Comparison of ENCODE assay signal across 8 mouse cellular contexts in genomic region chr14:54884022-54884712, GRCm38 (mm10). TPM values are rescaled to one million over a fixed set of nuclear protein-coding genes. Genes with fewer than 3 reads are reported as not detected.
DNase-seq lines count a peak whose midpoint lies in the region; ATAC-seq and TF ChIP-seq lines count a peak whose summit lies in the region.

No protein-coding gene starts in this region.

- H3K27ac ChIP-seq in kidney, adult 2 months (ENCODE audit: insufficient read depth, low read depth, low read length), result peak overlapping the region; percentile 74
- no peak overlapping the region for H3K27ac ChIP-seq in bone marrow macrophage, adult 2 months (ENCODE audit: insufficient read depth, low read depth, low read length)
- 0 out of 2 replicates have a peak overlapping the region, but pooled peaks have one; percentile 93 for H3K27ac ChIP-seq in hindbrain, embryonic 14.5 days
- H3K27ac ChIP-seq in midbrain, embryonic 15.5 days, result peak overlapping the region; percentile 90

- WGBS in kidney, adult 2 months, result 20% methylated on average over 21 of the region's 21 CpGs
- 33% methylated on average over 21 of the region's 21 CpGs for WGBS in hindbrain, embryonic 14.5 days
- 29% methylated on average over 21 of the region's 21 CpGs for WGBS in midbrain, embryonic 15.5 days

- peaks cover 9% of the 10 kb centered on the region; the same call in 1 of the 2 replicates for H3K4me1 ChIP-seq in kidney, adult 2 months (ENCODE audit: control insufficient read depth, insufficient read depth, low read length)
- peaks cover 7% of the 10 kb centered on the region; the same call in 1 of the 2 replicates for H3K4me1 ChIP-seq in bone marrow macrophage, adult 2 months (ENCODE audit: control insufficient read depth, insufficient read depth, low read length)
- H3K4me1 ChIP-seq in hindbrain, embryonic 14.5 days (replicated peaks; ENCODE audit: control insufficient read depth, insufficient read depth, low read length), result peaks cover 21% of the 10 kb centered on the region
- H3K4me1 ChIP-seq in midbrain, embryonic 15.5 days, result peaks cover 27% of the 10 kb centered on the region

- H3K36me3 ChIP-seq in kidney, adult 2 months (ENCODE audit: control insufficient read depth, insufficient read depth, low read length), result no peaks in the 10 kb centered on the region
- H3K36me3 ChIP-seq in hindbrain, embryonic 14.5 days (replicated peaks; ENCODE audit: control insufficient read depth, insufficient read depth), result peaks cover 16% of the 10 kb centered on the region
- no peaks in the 10 kb centered on the region for H3K36me3 ChIP-seq in midbrain, embryonic 15.5 days (replicated peaks)

- H3K27me3 ChIP-seq in kidney, adult 2 months (replicated peaks; ENCODE audit: control insufficient read depth, insufficient read depth, low read length), result no peaks in the 10 kb centered on the region
- H3K27me3 ChIP-seq in hindbrain, embryonic 14.5 days (ENCODE audit: control insufficient read depth, insufficient read depth, low read length), result no peaks in the 10 kb centered on the region
- no peaks in the 10 kb centered on the region for H3K27me3 ChIP-seq in midbrain, embryonic 15.5 days (replicated peaks)

- no peaks in the 10 kb centered on the region for H3K9me3 ChIP-seq in hindbrain, embryonic 14.5 days (ENCODE audit: control insufficient read depth, low read length)
- no peaks in the 10 kb centered on the region for H3K9me3 ChIP-seq in midbrain, embryonic 15.5 days

- no peak for TF ChIP-seq CTCF in kidney, adult 2 months (conservative IDR thresholded peaks at IDR 0.05; ENCODE audit: insufficient read depth, insufficient read length, low read depth, low read length)
- TF ChIP-seq CTCF in bone marrow macrophage, adult 2 months (IDR thresholded peaks at IDR 0.05; ENCODE audit: low read depth, low read length), result no peak

- peak overlapping the region; percentile 81 for H3K4me2 ChIP-seq in hindbrain, embryonic 14.5 days (replicated peaks)
- H3K4me2 ChIP-seq in midbrain, embryonic 15.5 days, result peak overlapping the region; percentile 85

- no peak for ATAC-seq in hindbrain, embryonic 14.5 days (ENCODE audit: low FRiP score)
- peak; percentile 32 for ATAC-seq in midbrain, embryonic 15.5 days (replicated peaks)

- peak overlapping the region; percentile 64 for H3K4me3 ChIP-seq in kidney, adult 2 months (ENCODE audit: insufficient read depth, low read depth, low read length)
- H3K4me3 ChIP-seq in bone marrow macrophage, adult 2 months (ENCODE audit: insufficient read depth, low read length), result peak overlapping the region; percentile 67
- H3K4me3 ChIP-seq in hindbrain, embryonic 14.5 days (replicated peaks; ENCODE audit: low read length), result peak overlapping the region; percentile 51
- H3K4me3 ChIP-seq in midbrain, embryonic 15.5 days, result peak overlapping the region; percentile 80

- no peak for TF ChIP-seq POLR2A in kidney, adult 2 months (IDR thresholded peaks at IDR 0.05; ENCODE audit: low read depth, low read length)
- TF ChIP-seq POLR2A in bone marrow macrophage, adult 2 months (IDR thresholded peaks at IDR 0.05; ENCODE audit: borderline replicate concordance, low read depth, low read length), result no peak

- DNase-seq in kidney, adult 2 months, result no peak
- no peak for DNase-seq in kidney, adult 18-20 months
- no peak for DNase-seq in hindbrain, embryonic 14.5 days (ENCODE audit: low spot score)
- no peak for DNase-seq in ovary, postnatal 14 days (ENCODE audit: low spot score)
- no peak for DNase-seq in layer of hippocampus, postnatal 10 days (ENCODE audit: low spot score in 2 of 2)
- no peak for DNase-seq in Muller cell, postnatal 12 days (ENCODE audit: inconsistent ontology term)

- peak overlapping the region; percentile 90 for H3K9ac ChIP-seq in hindbrain, embryonic 14.5 days
- H3K9ac ChIP-seq in midbrain, embryonic 15.5 days, result peak overlapping the region; percentile 89

RNA-seq across cellular contexts. Expression of gene Gm20521, which starts 0.9 kb away (rescaled TPM):
- not detected in 2 replicates for polyA plus RNA-seq in kidney, adult 2 months (2012; rRNA removed)
- polyA plus RNA-seq in bone marrow macrophage, adult 2 months (2012; ENCODE audit: insufficient read depth, insufficient read length, missing spikeins), result not detected in 2 replicates
- not detected in 2 replicates for polyA plus RNA-seq in hindbrain, embryonic 14.5 days (2014; fragmentation: Nextera tagmentation; extraction: Ambion mirVana)
- polyA plus RNA-seq in midbrain, embryonic 15.5 days (2015; fragmentation: Nextera tagmentation; extraction: Ambion mirVana), result not detected in 2 replicates
- 1 to 10 TPM in 1 of 2 experiments, not detected in 1; 9.9 TPM for total RNA-seq in layer of hippocampus, postnatal 10 days (2021)

RNA-seq across cellular contexts. Expression of gene Bcl2l2, which starts 1.0 kb away (rescaled TPM):
- 47.1 and 59.0 TPM in 2 replicates for polyA plus RNA-seq in kidney, adult 2 months (2012; rRNA removed)
- 25.9 and 29.2 TPM in 2 replicates for polyA plus RNA-seq in bone marrow macrophage, adult 2 months (2012; ENCODE audit: insufficient read depth, insufficient read length, missing spikeins)
- 5.2 and 5.3 TPM in 2 replicates for polyA plus RNA-seq in hindbrain, embryonic 14.5 days (2014; fragmentation: Nextera tagmentation; extraction: Ambion mirVana)
- polyA plus RNA-seq in midbrain, embryonic 15.5 days (2015; fragmentation: Nextera tagmentation; extraction: Ambion mirVana), result 4.1 and 4.8 TPM in 2 replicates
- 10 to 100 TPM; 68.8 to 72.1 TPM for total RNA-seq in layer of hippocampus, postnatal 10 days (2021)

RNA-seq across cellular contexts. Expression of gene Ppp1r3e, which starts 6.8 kb away (rescaled TPM):
- 21.0 and 23.5 TPM in 2 replicates for polyA plus RNA-seq in kidney, adult 2 months (2012; rRNA removed)
- 11.3 and 13.9 TPM in 2 replicates for polyA plus RNA-seq in bone marrow macrophage, adult 2 months (2012; ENCODE audit: insufficient read depth, insufficient read length, missing spikeins)
- polyA plus RNA-seq in hindbrain, embryonic 14.5 days (2014; fragmentation: Nextera tagmentation; extraction: Ambion mirVana), result 5.0 and 5.7 TPM in 2 replicates
- polyA plus RNA-seq in midbrain, embryonic 15.5 days (2015; fragmentation: Nextera tagmentation; extraction: Ambion mirVana), result 3.3 and 3.4 TPM in 2 replicates
- 10 to 100 TPM; 36.7 to 40.0 TPM for total RNA-seq in layer of hippocampus, postnatal 10 days (2021)

RNA-seq across cellular contexts. Expression of gene Pabpn1, which starts 8.1 kb away (rescaled TPM):
- polyA plus RNA-seq in kidney, adult 2 months (2012; rRNA removed), result 111 and 114 TPM in 2 replicates
- polyA plus RNA-seq in bone marrow macrophage, adult 2 months (2012; ENCODE audit: insufficient read depth, insufficient read length, missing spikeins), result 144 and 176 TPM in 2 replicates
- polyA plus RNA-seq in hindbrain, embryonic 14.5 days (2014; fragmentation: Nextera tagmentation; extraction: Ambion mirVana), result 141 and 159 TPM in 2 replicates
- polyA plus RNA-seq in midbrain, embryonic 15.5 days (2015; fragmentation: Nextera tagmentation; extraction: Ambion mirVana), result 183 and 192 TPM in 2 replicates
- 100 to 1,000 TPM; 266 to 288 TPM for total RNA-seq in layer of hippocampus, postnatal 10 days (2021)

RNA-seq across cellular contexts. Expression of gene Homez, which starts 13.4 kb away (rescaled TPM):
- 9.2 and 9.6 TPM in 2 replicates for polyA plus RNA-seq in kidney, adult 2 months (2012; rRNA removed)
- polyA plus RNA-seq in bone marrow macrophage, adult 2 months (2012; ENCODE audit: insufficient read depth, insufficient read length, missing spikeins), result 5.2 and 6.5 TPM in 2 replicates
- polyA plus RNA-seq in hindbrain, embryonic 14.5 days (2014; fragmentation: Nextera tagmentation; extraction: Ambion mirVana), result 10.7 and 10.8 TPM in 2 replicates
- polyA plus RNA-seq in midbrain, embryonic 15.5 days (2015; fragmentation: Nextera tagmentation; extraction: Ambion mirVana), result 13.6 and 14.5 TPM in 2 replicates
- 10 to 100 TPM; 16.6 to 16.8 TPM for total RNA-seq in layer of hippocampus, postnatal 10 days (2021)
